Mouse (Mus musculus) erythroblast, embryonic 14.5 days (primary cell): ENCODE data around the gene Zfp809. TPM values are rescaled to one million over a fixed set of nuclear protein-coding genes. Genes with fewer than 3 reads are reported as not detected.
A peak's percentile ranks its signal among the peaks of the same experiment; 100 is the strongest.
"Not testable (repeated sequence)": the region's sequence is repeated elsewhere in the genome, so short reads cannot be mapped to it uniquely, and the experiment has no call there.

Experiments
- H3K27me3 ChIP-seq: 2 replicates; pipeline ENCODE4 v1.6.1; 2012; ENCODE audit warnings: inconsistent platforms; ENCODE audit not compliant: control insufficient read depth
- H3K36me3 ChIP-seq: 2 replicates; pipeline ENCODE4 v1.6.1; 2012; ENCODE audit warnings: mild to moderate bottlenecking, inconsistent platforms; ENCODE audit not compliant: control insufficient read depth
- H3K4me1 ChIP-seq: 2 replicates; pipeline ENCODE4 v1.6.1; 2012; ENCODE audit warnings: inconsistent platforms; ENCODE audit not compliant: control insufficient read depth
- H3K4me3 ChIP-seq: replicated peaks from 2 replicates; pipeline ENCODE3; 2012; ENCODE audit warnings: moderate library complexity, mild to moderate bottlenecking, inconsistent platforms
- H3K9me3 ChIP-seq: 2 replicates; pipeline ENCODE4 v1.6.1; 2012; ENCODE audit warnings: low read length, inconsistent platforms, mixed read lengths; ENCODE audit not compliant: control insufficient read depth
- GATA1 ChIP-seq: IDR thresholded peaks from 2 replicates; pipeline ENCODE4 v1.6.1; 2012; ENCODE audit warnings: low read length, inconsistent platforms, mixed read lengths
- TAL1 ChIP-seq: IDR thresholded peaks from 3 replicates; pipeline ENCODE4 v1.6.1; 2012; ENCODE audit warnings: low read length, inconsistent platforms, mixed read lengths
- polyA plus RNA-seq: library from polyadenylated mRNA; stranded (reverse); fragments of >175 nt; gene quantifications from 2 replicates; pipeline ENCODE4 v1.2.3, GENCODE M21; 2012

Zfp809 gene
- polyA plus RNA-seq, 1 experiment = 0.06 TPM

- H3K27me3 ChIP-seq = no peaks in the 10 kb centered on the region; the same call in 1 of the 2 replicates
- H3K36me3 ChIP-seq = no peaks in the 10 kb centered on the region
- no peak for TF ChIP-seq TAL1
- TF ChIP-seq GATA1 = no peak
Measured at GRCm38 (mm10) chr9:22224536-22225503, 694 bp upstream of the Zfp809 start.

GRCm38 (mm10) chr9:22226389-22226673 lies 817 bp downstream of the Zfp809 start:
- not testable (repeated sequence) for H3K36me3 ChIP-seq, H3K4me1 ChIP-seq, H3K9me3 ChIP-seq, H3K27me3 ChIP-seq
- peak overlapping the region; percentile 87 for H3K4me3 ChIP-seq

More at GRCm38 (mm10) chr9:22224536-22225503, 694 bp upstream of the Zfp809 start:
- Histone ChIP-seq H3K4me1 (peaks cover 7% of the 10 kb centered on the region), H3K9me3 (no peaks in the 10 kb centered on the region), H3K4me3 (peak overlapping the region; percentile 87)

- Histone ChIP-seq H3K9me3 (no peaks in the 10 kb centered on the region), H3K36me3 (peaks cover 3% of the 10 kb centered on the region; the same call in 1 of the 2 replicates), H3K27me3 (no peaks in the 10 kb centered on the region; the same call in 1 of the 2 replicates), H3K4me1 (peaks cover 11% of the 10 kb centered on the region), H3K4me3 (no peak overlapping the region)
- TF ChIP-seq GATA1 (no peak), TAL1 (no peak)
Measured at GRCm38 (mm10) chr9:22226846-22227245, 1.3 kb downstream of the Zfp809 start.

GRCm38 (mm10) chr9:22229386-22230026 lies 4.0 kb downstream of the Zfp809 start:
- Histone ChIP-seq H3K4me1 (peaks cover 11% of the 10 kb centered on the region), H3K9me3 (no peaks in the 10 kb centered on the region), H3K36me3 (peaks cover 3% of the 10 kb centered on the region; the same call in 1 of the 2 replicates), H3K4me3 (no peak overlapping the region), H3K27me3 (no peaks in the 10 kb centered on the region)
- TF ChIP-seq GATA1 (no peak), TAL1 (no peak)

- Histone ChIP-seq H3K27me3 (no peaks in the 10 kb centered on the region), H3K4me1 (peaks cover 11% of the 10 kb centered on the region), H3K4me3 (no peak overlapping the region), H3K9me3 (peaks cover 3% of the 10 kb centered on the region; the same call in 1 of the 2 replicates), H3K36me3 (peaks cover 6% of the 10 kb centered on the region)
- TF ChIP-seq GATA1 (no peak), TAL1 (no peak)
Measured at GRCm38 (mm10) chr9:22230061-22230460, 4.5 kb downstream of the Zfp809 start.

- TF ChIP-seq GATA1 (no peak), TAL1 (no peak)
- Histone ChIP-seq H3K36me3 (peaks cover 11% of the 10 kb centered on the region), H3K27me3 (no peaks in the 10 kb centered on the region), H3K9me3 (peaks cover 6% of the 10 kb centered on the region; the same call in 1 of the 2 replicates), H3K4me3 (no peak overlapping the region), H3K4me1 (peaks cover 11% of the 10 kb centered on the region)
Measured at GRCm38 (mm10) chr9:22230556-22230955, 5.0 kb downstream of the Zfp809 start.

- Histone ChIP-seq H3K4me1 (no peaks in the 10 kb centered on the region), H3K27me3 (no peaks in the 10 kb centered on the region), H3K36me3 (peaks cover 79% of the 10 kb centered on the region), H3K9me3 (peaks cover 16% of the 10 kb centered on the region), H3K4me3 (no peak overlapping the region)
- TF ChIP-seq GATA1 = no peak
- no peak for TF ChIP-seq TAL1
Measured at GRCm38 (mm10) chr9:22240001-22240400, 14.5 kb downstream of the Zfp809 start.

- H3K9me3 ChIP-seq = peaks cover 23% of the 10 kb centered on the region
- no peaks in the 10 kb centered on the region for H3K4me1 ChIP-seq
- peaks cover 59% of the 10 kb centered on the region for H3K36me3 ChIP-seq
- no peaks in the 10 kb centered on the region for H3K27me3 ChIP-seq
- TF ChIP-seq GATA1 (no peak), TAL1 (no peak)
- H3K4me3 ChIP-seq = no peak overlapping the region
Measured at GRCm38 (mm10) chr9:22244242-22244641, 18.7 kb downstream of the Zfp809 start.

GRCm38 (mm10) chr9:22256579-22256978 lies 31.1 kb downstream of the Zfp809 start:
- H3K4me3 ChIP-seq = no peak overlapping the region
- peaks cover 13% of the 10 kb centered on the region for H3K4me1 ChIP-seq
- H3K9me3 ChIP-seq = peaks cover 9% of the 10 kb centered on the region
- no peaks in the 10 kb centered on the region for H3K27me3 ChIP-seq
- TF ChIP-seq GATA1 (no peak), TAL1 (no peak)
- H3K36me3 ChIP-seq = peaks cover 36% of the 10 kb centered on the region
